Mouse (Mus musculus): ENCODE results near the gene Arl2.

- TF ChIP-seq MYOD1 (IDR thresholded peaks at IDR 0.05; ENCODE audit: control insufficient read depth in 1 of 3, insufficient read length in 2 of 3, low read depth in 2 of 3) (no peak), POLR2A (IDR thresholded peaks at IDR 0.05; ENCODE audit: insufficient read length, low read depth) (peak; percentile 78), MAX (IDR thresholded peaks at IDR 0.05; ENCODE audit: low read depth) (peak; percentile 3)
Measured at GRCm38 (mm10) chr19:6127760-6128341, 13.5 kb downstream of the Arl2 start, which contains the start of gene Snx15.
